Mouse (Mus musculus) brain, embryonic 14.5 days (tissue): ENCODE results near the gene H2al2a.

Experiments used
- CTCF ChIP-seq: fragments of 200-500 bp; IDR thresholded peaks from 2 replicates; pipeline ENCODE4 v1.5.1; 2012; ENCODE audit warnings: inconsistent platforms, mild to moderate bottlenecking, moderate library complexity, borderline replicate concordance; ENCODE audit not compliant: insufficient read depth, insufficient read length; ENCODE audit errors: extremely low read depth
- POLR2A ChIP-seq: fragments of 200-500 bp; IDR thresholded peaks from 2 replicates; pipeline ENCODE4 v1.6.1; 2012; ENCODE audit warnings: mild to moderate bottlenecking, inconsistent platforms, borderline replicate concordance; ENCODE audit not compliant: poor library complexity, insufficient read depth, insufficient read length, severe bottlenecking; ENCODE audit errors: extremely low read depth

DNA sequence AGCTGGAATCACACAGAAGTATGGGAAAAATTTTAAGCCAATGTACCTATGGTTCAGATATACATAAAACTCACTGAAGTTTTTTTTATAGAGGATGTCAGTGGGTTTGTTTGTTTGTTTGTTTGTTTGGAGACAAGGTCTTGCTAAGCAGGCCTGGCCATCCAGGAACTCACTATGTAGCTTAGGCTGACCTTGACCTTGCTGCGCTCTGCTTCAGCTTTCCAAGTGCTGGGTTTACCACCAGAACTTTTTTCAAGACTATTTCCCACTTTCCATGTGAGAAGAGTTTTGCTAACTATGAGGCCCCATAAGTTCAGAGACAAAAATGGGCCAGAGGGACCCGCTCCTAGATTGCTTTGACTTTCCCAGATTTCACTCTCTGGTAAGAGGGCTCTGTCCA, 23.9 kb downstream of the H2al2a start:
- no peak for TF ChIP-seq CTCF
- TF ChIP-seq POLR2A, result no peak
